Mouse (Mus musculus) kidney, adult 10 weeks (tissue): ENCODE data around the gene Scn10a. TPM values are rescaled to one million over a fixed set of nuclear protein-coding genes. Genes with fewer than 3 reads are reported as not detected.

Experiments used
- polyA plus RNA-seq: library from polyadenylated mRNA; stranded (reverse); fragments of 350-450 nt; fragmentation: Illumina TruSeq; extraction: RNeasy Lipid Tissue Mini Kit (QIAGEN cat#74804); gene quantifications from one replicate; pipeline ENCODE4 v1.2.3, GENCODE M21; 2014; ENCODE audit warnings: low read depth, low replicate concordance

Scn10a gene
- not detected for polyA plus RNA-seq

GRCm38 (mm10) chr9:119719222-119719621, at the start of gene Scn10a:
Scn10a (minus strand) TSS chr9:119719322.

DNA sequence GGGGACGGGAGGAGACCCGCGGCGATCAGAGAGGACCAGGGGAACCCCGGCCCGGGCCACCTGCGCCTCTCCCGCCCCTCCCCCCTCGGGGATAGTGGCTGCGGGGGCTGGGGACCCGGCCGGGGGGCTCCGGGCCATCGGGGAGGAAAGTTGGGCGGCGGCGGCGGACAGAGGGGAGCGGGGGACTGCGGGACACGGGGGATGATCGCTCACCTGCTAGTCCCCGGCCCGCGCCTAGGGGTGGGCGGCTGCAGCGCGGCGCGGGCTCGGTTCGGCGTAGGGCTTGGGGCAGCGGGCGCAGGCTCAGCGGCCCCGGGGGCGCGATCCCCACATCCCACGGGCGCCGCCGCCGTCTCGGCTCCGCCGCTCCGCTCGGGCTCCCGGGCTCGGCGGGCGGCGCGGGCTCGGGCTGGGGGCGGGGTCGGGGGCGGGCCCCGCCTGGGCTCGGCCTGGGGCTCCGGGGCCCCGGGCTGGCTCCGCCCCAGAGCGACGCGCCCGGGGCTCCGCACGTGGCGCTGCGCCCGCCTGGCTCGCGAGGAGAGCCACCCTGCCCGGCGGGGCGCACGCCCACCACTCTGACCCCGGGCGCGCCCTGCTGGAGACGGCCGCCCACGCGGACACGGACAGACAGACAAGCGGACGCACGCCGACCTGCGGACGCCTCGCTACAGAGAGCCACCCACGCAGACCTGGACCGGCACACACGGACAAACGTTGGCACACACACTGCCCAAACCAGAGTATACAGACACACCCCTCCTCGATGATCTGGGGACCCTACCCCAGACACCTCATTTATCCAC, 140.3 kb downstream of the Scn10a start, which contains the start of gene Scn5a:
Gene Scn5a (minus strand): TSS at position 381 of the 803 bp plus-strand sequence.

Other genes with a start within 250 kb of the Scn10a start
- gene Scn5a, start 140.3 kb downstream of the Scn10a start, polyA plus RNA-seq, result 0.08 TPM
- not detected for gene Scn11a, start 106.1 kb upstream of the Scn10a start, polyA plus RNA-seq
- 46.8 TPM for gene Wdr48, start 175.6 kb upstream of the Scn10a start, polyA plus RNA-seq
- 2.5 TPM for gene Gorasp1, start 218.2 kb upstream of the Scn10a start, polyA plus RNA-seq
- not detected for gene Ttc21a, start 218.3 kb upstream of the Scn10a start, polyA plus RNA-seq